Comparison of ENCODE assay signal across 9 mouse cellular contexts in genomic region chr16:52094735-52095459, GRCm38 (mm10).
DNase-seq lines count a peak whose midpoint lies in the region; ATAC-seq and TF ChIP-seq lines count a peak whose summit lies in the region.
"Had no signal": no experiment of that assay in that cellular context is flagged by ENCODE, and none has a peak within 500 bp of the region (broad histone marks: within the 10 kb centered on the region; RNA-seq: fewer than 3 reads in every experiment).

No protein-coding gene starts in this region.

- H3K9me3 ChIP-seq in forebrain, postnatal 0 days (ENCODE audit: low read length), result no peaks in the 10 kb centered on the region
- H3K9me3 ChIP-seq: hindbrain, embryonic 10.5 days had no signal

- no peak overlapping the region for H3K27ac ChIP-seq in forebrain, postnatal 0 days (ENCODE audit: low read depth, low read length)
- H3K27ac ChIP-seq: hindbrain, embryonic 10.5 days had no signal

- 93% methylated on average over 10 of the region's 10 CpGs for WGBS in forebrain, postnatal 0 days

- TF ChIP-seq CTCF in forebrain, postnatal 0 days (IDR thresholded peaks at IDR 0.05; ENCODE audit: low read depth), result no peak

- no peak overlapping the region for H3K4me3 ChIP-seq in forebrain, postnatal 0 days (ENCODE audit: low read depth, low read length)
- H3K4me3 ChIP-seq: hindbrain, embryonic 10.5 days had no signal

- H3K4me1 ChIP-seq in forebrain, postnatal 0 days (ENCODE audit: insufficient read depth), result 0 out of 2 replicates have a peak, but pooled peaks cover 3% of the 10 kb centered on the region
- H3K4me1 ChIP-seq: hindbrain, embryonic 10.5 days had no signal

- intact Hi-C loops in left cerebral cortex, postnatal 36 days (cut with DNase I), result no loop called here

- peak; percentile 76 for DNase-seq in CD4-positive, CD25-positive, alpha-beta regulatory T cell, adult 2 months (ENCODE audit: low read depth, low spot score)
- DNase-seq in adipocyte (ENCODE audit: low spot score), result peak; percentile 71
- DNase-seq in heart, adult 8-10 months (ENCODE audit: low spot score), result peak; percentile 82
- peak; percentile 93 for DNase-seq in lung, postnatal 36 days
- no peak for DNase-seq in left cerebral cortex, postnatal 36 days (ENCODE audit: low spot score in 2 of 2)
- DNase-seq in cerebellum, postnatal 10 days, result no peak
- DNase-seq in thymus, postnatal 4 days, result no peak
- no peak for DNase-seq in forebrain, postnatal 0 days

- H3K27me3 ChIP-seq in forebrain, postnatal 0 days (ENCODE audit: insufficient read depth, low read length), result no peaks in the 10 kb centered on the region

- H3K4me2 ChIP-seq in forebrain, postnatal 0 days (ENCODE audit: low read depth), result no peak overlapping the region

- H3K36me3 ChIP-seq in forebrain, postnatal 0 days (ENCODE audit: insufficient read depth), result no peaks in the 10 kb centered on the region

- H3K9ac ChIP-seq in forebrain, postnatal 0 days, result no peak overlapping the region

- ATAC-seq in forebrain, postnatal 0 days, result no peak

Comparison
In these comparisons a context has a peak if more than half of its experiments do, and no peak if none do; other contexts are left out.
1. DNase-seq: peak in CD4-positive, CD25-positive, alpha-beta regulatory T cell, adult 2 months (single experiment), adipocyte (single experiment), heart, adult 8-10 months (single experiment) and lung, postnatal 36 days (single experiment); none in left cerebral cortex, postnatal 36 days (0 of 2), cerebellum, postnatal 10 days (0 of 2), thymus, postnatal 4 days (single experiment) and forebrain, postnatal 0 days (single experiment).